Mouse (Mus musculus): ENCODE data around the gene Ypel2.

The Ypel2 gene

DNA sequence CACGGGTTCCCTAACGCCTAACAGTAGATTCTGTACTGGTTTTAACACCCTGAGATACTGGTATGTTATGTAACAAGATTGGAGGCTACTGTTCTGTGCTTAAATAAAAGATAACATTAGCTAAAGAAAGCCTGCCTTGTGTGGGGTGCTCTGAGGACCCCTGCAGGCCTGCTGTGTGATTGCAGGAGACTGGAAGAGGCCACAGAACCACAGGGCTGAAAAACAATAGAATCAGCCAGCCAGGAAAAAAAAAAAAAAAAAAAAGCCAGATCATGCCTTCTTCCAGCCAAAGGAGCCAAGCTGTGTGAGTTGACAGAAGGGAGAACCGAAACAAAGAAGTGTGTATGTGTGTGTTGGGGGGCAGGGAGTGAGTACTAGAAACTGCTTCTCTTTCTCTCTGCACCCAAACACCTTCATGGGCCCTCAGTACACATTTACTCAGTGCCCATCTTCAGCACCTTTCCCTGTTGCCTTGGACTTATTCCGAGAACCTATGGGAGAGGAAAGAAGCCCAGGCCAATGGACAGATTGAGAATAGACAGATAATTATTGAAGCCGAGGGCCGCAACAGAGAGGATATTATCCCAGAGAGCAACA, 2.2 kb upstream of the Ypel2 start:
- peak; percentile 97 for DNase-seq (ENCODE audit: low read depth, low spot score)

DNA sequence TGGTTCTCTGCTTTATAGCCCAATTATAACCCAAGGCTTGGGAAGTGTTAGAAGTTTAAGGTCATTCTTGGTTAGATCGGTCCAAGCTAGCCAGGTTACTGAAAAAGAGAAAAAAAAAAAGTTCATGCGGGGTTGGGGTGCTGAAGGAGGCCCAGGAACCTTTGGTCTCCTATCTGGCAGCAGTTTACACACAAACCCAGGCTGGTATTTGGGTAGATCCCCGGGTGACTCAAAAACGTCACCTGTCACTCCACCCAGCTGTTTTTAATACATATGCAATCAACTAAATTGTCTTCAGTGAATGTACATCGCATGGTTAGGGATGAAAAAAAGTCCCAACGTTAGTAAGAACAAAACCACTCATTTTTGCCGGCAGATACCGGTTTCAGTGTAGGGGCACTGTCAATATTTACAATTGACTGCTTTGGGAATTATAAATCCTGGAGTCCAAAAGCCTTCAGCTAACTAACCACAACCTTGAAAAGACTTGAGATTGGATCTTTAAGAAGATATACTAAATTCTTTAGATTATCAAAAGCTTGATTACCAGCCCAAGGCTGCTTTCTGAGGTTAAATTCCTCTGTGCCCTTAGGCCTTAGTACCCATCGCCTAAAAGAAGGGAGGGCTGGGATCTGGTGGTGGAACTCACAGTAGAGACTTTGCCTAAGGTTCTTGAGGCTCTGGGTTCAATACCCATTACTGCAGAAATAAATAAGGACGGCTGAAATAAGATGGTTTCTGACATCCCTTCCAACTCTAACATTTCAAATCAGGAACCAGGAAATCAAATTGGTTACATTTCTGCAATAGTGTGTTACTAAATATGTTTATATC, 1.5 kb upstream of the Ypel2 start:
- no peak for DNase-seq (ENCODE audit: low read depth, low spot score)

DNA sequence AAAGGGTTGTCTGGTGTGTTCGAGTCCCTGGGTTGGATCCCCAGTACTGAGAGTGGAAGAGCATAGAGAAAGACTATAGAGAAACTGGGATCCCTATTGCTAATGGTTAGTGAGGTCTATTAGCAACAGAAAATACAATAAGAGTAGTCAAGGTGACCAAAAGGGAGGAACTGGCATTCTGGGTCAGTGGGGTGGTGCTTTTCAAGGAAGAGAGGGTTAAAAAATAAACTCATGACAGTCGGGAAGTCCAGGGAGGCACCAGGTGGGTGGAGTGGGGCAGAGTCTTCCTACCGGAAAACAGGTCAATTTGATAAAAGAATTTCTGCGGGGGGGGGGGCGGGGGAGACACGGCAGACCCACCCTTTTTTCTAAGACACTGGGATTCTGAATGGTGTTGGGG, 823 bp upstream of the Ypel2 start:
- no peak for DNase-seq (ENCODE audit: low read depth, low spot score)

DNA sequence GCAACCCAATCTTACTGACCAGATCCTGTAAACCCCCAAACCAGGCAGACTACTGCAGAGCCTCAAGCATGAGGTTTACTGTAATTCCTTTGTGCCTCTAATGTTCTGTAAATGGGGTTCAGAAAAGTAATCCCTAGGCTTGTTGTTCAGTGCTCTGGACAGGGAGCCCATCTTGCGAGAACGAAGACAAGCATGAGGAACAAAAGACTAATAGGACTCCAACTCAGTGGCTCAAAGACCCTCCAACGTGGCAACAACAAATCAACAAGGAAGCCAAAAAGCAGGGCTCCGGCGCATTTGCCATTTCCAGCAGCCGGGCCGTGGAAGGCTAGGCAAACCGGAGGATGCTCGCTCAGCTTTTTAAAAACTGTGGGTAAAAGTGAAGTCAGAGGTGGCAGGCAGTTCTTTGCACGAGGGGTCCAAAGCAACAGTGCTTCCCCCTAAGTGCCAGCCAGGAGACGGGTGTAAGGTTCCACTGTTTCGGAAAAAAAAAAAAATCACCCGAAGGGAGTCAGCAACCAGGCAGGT, 982 bp downstream of the Ypel2 start:
- no peak for DNase-seq (ENCODE audit: low read depth, low spot score)

DNA sequence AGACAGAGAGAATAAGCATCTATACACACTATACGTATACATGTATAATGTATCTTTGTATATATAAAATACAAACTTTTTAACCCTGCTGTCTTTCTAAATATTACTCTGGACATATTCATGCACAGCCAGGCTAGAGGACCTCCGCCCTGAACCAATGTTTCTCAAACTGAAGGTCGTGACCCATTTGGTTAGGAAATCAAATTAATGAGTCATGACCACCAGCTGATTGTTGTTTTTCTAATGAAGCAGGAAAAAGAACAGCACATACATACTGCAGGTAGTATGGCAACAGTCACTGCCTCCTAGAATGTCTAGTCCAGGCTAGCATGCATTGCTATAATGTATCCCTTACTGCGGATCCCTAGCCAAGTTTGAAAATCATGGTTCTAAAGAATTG, 2.3 kb downstream of the Ypel2 start:
- no peak for DNase-seq (ENCODE audit: low read depth, low spot score)

DNA sequence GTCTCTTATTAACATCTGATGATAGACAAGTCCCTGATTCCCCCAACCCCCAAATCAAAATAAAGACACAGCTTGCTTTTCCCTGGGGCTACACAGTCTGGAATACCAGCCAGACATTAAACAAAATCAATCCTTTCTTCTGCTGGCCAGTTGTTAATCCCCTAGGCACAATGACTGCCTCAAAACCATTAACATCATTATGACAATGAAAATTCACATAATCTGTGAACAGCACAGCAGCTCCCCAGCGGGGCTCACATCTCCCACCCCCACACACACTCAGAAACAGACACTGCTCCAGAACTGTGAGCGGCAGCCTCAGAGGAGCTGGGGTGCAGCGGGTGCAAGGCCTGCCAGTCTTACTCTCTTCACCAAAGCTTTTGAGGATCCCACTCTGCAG, 3.2 kb downstream of the Ypel2 start:
- DNase-seq (ENCODE audit: low read depth, low spot score), result peak; percentile 72

DNA sequence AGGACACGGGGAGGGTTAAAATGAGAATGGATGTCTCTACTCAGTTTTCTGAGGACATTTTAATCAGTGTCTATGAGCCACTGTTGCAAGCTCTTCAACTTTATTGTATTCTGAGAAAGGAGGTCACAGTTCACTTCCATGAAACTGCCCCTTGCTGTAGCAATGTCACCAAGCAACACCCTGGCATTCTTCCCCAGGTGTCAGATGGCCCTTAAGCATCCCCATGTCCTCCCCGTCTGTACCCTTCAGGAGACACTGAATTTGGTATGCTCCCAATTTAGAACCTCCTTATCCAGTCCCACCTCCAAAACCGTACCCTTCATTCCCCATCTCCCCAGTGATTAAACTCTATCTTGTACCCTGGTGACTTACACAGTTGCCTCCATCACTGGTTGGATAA, 8.5 kb downstream of the Ypel2 start:
- DNase-seq (ENCODE audit: low read depth, low spot score), result peak; percentile 88

DNA sequence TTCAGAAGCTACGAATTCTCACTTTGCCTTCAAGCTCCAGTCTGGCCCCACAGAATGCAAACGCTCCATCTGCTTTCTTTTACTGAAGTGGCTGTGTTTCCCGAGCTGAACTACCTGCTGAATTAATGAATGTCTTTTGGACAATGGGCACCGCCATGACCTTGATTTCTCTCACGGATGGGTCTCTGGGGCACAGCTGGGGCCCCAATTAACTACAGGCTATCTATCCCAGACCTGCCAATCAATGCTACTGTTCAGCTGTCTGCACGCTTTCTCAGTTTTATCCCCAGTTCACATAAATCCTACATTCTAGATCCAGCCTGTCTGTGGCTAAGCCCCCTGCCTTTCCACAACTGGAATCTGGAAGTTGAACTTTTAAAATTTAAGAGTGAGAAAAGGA, 10.5 kb downstream of the Ypel2 start:
- no peak for DNase-seq (ENCODE audit: low read depth, low spot score)

DNA sequence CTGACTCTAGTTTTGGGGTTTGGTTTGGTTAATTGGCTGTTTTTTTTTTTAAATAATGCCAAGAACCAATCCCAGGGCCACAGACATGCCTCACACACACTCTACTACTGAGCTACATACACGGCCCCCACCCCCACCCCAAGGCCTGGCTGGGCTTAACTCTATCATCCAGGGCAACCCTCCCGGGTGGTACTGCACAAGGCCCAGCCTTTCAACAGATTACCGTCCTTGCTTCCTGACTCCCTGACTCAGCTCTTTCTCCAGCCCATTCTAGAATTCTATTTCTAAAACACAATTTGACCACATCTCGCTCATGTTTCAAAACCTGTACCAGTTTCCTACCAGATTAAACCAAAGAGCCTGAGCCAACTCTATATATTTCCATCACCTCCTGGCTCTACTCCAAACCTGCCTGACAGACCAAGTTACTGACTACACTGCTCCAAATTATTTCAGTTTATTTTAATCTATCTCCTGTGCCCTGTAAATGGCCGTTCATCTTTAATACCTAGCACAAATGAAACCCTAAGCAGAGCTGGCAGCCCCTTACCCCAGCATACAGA, 12.2 kb downstream of the Ypel2 start:
- peak; percentile 63 for DNase-seq (ENCODE audit: low read depth, low spot score)

DNA sequence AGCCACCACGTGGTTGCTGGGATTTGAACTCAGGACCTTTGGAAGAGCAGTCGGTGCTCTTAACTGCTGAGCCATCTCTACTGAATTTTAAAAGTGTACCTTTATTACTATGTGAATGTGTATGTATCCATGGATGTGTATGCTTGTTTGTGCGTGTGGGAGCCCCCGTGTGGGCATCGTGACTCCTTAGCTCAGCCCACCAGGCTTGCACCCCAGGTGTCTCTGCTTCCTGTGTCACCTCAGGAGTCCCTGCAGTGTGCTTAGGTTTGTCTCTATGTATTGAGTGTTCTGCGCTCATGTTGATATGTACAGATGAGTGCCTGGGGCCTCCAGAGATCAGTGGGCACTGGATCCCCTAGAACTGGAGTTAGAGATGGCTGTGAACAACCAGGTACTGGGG, 13.0 kb downstream of the Ypel2 start:
- DNase-seq (ENCODE audit: low read depth, low spot score), result no peak

DNA sequence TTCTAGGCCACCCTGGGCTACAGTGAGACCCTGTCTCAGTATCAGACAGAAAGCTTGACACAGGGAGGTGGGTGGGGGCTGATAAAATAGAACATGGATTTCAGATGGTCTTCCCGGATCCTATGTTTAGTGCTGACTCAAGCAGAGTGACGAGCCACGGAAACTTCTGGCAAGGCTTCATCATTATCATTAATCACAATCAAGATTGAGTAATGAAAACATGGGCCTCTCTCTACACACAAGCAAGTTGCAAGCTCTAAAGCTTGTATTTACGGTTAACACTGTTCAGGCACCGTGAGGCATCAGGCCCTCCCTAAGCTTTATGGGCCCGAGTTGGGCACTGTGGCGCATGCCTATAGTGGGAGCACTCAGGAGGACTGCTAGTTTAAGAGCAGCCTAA, 13.7 kb downstream of the Ypel2 start:
- no peak for DNase-seq (ENCODE audit: low read depth, low spot score)

DNA sequence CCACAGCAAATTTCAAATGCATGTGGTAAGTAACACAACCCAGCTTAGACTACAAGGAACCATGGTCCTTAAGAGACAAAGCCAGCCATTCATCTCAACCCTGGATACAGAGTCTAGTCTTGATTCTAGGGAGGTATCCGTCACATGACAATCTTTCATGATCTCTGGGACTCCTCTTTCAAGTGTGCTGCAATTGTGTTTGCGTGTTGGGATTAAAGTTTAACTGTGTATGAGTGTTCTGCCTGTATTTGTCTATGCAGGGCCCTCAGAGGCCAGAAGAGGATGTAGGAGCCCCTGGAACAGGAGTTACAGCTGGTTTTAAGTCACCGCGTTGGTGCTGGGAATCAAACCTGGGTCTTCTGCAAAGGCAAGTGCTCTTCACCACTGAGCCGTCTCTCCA, 16.3 kb downstream of the Ypel2 start:
- DNase-seq (ENCODE audit: low read depth, low spot score), result no peak

DNA sequence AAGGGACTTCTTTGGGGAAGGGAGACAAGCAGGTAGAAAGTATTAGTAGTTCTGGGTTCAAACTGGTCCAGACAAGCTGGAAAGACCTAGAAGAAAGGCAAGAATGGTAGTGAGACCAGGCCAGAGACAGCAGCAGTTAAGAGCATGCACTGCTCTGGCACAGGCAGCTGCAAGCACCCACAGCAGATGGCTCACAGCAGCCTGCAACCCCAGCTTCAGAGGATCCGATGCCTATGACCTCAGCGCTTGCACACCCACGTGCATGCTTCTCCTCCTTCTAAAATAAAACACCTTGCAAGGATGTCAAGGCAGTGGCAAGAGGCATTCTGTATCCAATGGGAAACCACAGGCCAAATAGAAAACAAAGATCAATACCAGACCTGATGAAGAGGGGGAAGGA, 19.1 kb downstream of the Ypel2 start:
- peak; percentile 84 for DNase-seq (ENCODE audit: low read depth, low spot score)

DNA sequence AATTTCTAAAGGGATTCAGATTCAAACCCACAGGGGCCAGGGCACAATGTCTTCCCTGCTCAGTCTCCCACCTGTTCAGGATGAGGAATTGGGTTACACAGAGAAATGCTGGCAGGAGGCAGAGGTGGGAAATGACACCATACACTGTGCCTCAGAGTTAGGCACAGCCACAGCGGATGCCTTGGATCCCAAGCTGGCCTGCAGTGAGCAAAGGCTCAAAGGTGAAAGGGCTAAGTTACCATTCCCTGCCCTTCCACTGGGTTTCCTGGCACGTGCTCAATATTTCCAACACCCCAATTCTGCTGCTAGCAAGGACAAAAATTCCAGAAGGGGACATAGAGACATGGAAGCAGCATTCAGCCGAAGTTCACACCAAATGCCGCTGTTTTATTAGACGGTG, 20.3 kb downstream of the Ypel2 start:
- no peak for DNase-seq (ENCODE audit: low read depth, low spot score)

DNA sequence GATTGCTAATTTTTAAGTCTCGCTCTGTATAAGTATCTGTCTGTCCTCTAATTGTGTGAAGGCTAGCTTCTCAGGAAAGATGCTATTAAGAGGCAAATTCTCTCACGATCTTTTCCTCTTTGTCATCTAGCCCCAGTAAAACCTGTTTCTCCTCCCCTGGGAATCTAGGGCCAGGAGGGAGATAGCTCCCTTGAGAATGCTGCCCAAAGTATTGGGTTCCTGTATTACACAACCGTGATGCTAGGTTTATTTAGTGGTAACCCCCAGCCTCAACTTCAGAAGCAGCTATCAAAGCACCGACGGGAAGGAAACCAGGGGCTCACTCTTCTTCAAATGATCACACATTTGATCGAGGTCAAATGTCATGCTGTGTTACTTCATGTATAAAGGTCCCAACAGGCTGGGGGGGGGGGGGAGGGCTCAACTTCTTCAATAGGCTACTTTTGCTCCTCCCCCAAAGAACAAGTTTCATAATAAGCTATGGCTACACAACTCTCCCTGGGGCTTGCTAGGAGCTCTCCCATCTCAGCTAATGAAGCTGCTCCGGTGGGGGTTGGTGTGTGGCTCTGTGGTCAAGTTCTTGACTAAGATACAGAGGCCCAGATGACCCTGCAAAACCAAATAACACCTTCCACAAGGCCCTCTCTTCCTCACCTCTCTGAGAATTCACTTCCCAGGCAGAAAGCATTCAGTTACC, 22.3 kb downstream of the Ypel2 start:
- no peak for DNase-seq (ENCODE audit: low read depth, low spot score)

DNA sequence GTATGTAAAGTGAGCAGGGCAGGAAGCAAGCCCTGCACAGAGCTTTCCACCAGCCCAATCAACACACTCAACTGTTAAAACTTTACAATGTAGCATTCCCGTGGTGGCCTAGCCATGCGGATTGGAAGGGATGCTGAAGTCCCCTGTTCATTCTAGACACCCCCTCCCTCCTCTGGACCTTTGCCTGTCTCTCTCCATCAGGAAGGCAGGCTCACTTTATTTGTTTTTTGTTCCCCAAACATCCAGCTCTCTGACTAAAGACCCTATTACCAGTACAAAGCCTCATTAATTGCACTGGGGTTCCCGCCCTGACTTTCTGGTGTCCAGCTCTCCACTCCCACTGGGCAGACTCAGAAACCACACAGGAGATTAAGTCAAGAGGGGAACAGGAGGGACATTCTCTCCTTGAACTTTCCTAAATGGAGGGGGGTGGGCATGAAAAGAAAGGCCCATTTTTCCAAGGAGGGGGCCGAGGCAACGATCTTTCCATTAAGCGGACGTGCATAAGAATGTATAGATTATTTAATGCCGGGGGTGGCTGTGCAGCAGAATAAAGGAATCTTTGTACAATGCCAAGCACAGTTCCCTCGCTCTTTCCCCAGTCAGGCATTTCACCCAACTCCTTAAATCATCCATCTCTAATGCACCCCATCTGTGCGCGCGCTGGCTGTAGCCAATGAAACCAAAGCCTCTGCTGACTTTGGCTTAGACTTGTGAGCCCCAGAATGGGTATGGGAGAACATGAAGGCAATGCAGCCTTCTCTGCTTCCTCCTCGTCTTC, 24.3 kb downstream of the Ypel2 start:
- no peak for DNase-seq (ENCODE audit: low read depth, low spot score)

DNA sequence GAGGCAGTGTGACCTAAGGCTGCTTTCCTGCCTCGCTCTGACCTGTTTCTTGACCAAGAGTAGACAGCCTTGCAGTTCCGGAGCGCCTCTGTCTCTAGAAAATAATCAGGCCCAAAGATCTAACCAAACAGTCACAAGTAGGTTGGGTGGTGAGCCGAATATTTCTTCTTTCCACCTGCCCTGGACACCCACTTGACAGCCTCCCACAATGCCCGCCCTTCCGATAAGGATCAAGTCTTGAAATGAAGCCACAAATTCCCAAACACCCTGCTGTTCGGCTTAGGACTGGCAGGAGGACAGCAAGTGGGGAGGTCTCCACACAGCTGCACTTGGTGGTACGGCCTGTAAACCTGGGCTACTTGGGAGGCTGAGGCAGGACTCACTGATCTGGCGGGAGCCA, 26.0 kb downstream of the Ypel2 start:
- DNase-seq (ENCODE audit: low read depth, low spot score), result no peak

DNA sequence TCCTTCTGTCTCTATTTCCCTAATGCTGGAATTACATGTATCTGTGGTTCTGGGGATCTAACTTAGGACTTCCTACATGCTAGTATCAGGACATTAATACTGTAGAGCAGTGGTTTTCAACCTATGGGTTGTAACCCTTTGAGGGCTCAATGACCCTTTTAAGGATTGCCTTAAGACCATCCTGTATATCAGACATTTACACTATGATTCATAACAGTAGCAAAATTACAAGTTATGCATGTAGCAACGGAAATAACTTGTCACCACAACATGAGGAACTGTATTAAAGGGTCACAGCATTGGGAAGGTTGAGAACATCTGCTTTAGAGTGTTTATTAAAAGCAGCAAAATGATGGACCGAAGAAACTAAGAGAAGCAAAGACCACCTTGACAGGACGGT, 26.8 kb downstream of the Ypel2 start:
- no peak for DNase-seq (ENCODE audit: low read depth, low spot score)

DNA sequence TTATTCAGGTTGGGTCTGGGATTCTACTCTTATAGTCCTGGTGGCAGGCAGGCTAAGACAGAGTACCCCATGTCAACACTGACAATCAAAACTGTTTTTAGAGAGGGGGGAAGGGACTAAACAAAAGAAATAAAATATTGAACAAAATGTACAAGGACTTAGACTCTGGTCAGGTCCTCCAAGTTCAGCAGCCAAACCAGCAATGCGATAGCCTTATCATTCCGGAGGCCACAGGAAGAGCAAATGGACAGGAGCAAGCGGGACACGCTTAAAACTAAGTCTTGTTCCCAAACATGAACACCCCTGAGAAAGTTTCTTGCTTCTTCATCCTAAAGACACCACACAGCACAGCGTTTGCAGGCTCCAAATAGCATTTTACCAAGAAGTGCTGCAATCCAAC, 28.4 kb downstream of the Ypel2 start:
- no peak for DNase-seq (ENCODE audit: low read depth, low spot score)

DNA sequence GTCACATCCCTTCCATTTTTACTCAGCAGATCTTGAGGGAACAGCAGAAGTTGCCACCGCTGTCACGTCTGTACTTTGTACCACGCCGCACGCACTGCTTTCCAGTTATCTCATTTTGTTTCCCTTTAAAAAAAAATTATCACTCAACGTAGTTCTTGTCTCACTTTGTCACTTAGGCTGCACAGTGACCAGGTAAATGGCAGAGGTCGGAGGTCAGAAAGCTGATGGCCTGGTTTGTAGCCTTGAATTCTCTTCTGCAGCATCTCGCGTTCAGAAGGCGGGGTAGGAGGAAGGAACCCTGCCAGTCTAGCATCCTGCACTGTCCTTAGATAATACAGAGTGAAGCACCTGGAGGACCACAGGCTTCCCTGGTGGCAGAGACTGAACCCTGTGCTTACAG, 29.8 kb downstream of the Ypel2 start:
- no peak for DNase-seq (ENCODE audit: low read depth, low spot score)

DNA sequence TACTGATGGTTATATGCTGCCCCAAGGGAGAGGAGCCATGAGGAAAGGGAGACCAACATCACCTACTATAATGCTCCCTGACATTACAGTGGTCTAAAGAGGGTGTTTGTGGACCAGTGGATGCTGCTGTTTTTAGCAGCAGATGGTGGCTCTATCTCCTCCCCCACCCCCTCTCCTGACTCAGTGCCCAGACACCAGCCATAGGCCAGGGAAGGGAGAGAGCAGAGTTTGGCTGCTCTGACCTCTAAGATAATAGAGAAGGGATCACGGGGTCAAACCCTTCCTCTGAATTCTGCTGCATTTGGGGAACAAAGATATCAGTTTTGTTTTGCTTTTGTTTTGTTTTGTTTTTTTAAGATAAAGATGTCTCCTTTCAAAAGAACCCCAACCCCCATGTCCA, 30.5 kb downstream of the Ypel2 start:
- DNase-seq (ENCODE audit: low read depth, low spot score), result no peak

DNA sequence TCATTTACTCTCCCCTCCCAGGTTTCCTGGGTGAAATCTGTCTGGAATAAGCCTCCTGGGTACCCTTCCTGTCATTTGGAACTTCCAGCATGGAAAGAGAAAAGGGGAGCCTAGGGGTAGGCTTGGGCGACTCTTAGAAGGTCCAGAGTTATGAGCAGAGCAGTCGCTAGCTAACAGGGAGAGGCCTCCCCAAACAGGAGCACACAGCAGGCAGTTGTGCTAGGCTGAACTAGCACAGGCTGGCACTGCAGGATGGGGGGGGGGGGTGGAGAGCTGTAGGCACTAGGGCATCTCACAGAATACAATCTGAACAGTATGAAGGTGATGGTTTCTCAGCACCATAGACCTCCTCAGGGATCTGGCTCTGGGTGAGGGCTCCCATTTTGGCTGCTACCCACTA, 31.1 kb downstream of the Ypel2 start:
- DNase-seq (ENCODE audit: low read depth, low spot score), result peak; percentile 77
